In the genomic region with DNA sequence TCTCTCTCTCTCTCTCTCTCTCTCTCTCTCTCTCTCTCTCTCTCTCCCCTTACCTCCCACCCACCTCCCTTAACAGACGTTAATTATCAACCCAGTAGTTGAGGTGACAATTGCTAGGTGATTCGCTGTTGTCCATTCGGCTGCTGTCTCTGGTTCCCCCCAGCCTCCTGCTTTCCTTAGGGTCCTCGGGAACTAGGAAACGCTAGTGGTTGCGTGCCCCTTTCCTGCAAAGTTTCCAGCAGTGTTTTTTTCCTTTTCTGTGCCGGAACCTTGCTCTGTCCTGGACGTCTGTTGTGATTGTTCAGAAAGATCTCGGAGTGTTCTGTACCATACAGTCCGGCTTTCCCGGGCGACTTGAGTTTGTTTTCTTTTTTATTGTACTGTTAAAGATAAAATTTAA, we compare ENCODE assay signal across 14 mouse cellular contexts. TPM values are rescaled to one million over a fixed set of nuclear protein-coding genes. Genes with fewer than 3 reads are reported as not detected.
DNase-seq lines count a peak whose midpoint lies in the region; ATAC-seq lines count a peak whose summit lies in the region.
"Had no signal": no experiment of that assay in that cellular context is flagged by ENCODE, and none has a peak within 500 bp of the region (broad histone marks: within the 10 kb centered on the region; RNA-seq: fewer than 3 reads in every experiment).

No protein-coding gene starts in this region.

- WGBS in intestine, embryonic 14.5 days: under 1% methylated on average over 12 of the region's 12 CpGs
- 3% methylated on average over 12 of the region's 12 CpGs for WGBS in intestine, embryonic 15.5 days
- WGBS in limb, embryonic 15.5 days: 6% methylated on average over 12 of the region's 12 CpGs

- H3K27me3 ChIP-seq in intestine, embryonic 14.5 days (replicated peaks; ENCODE audit: control insufficient read depth, insufficient read depth, low read length): peaks cover 97% of the 10 kb centered on the region
- H3K27me3 ChIP-seq in intestine, embryonic 15.5 days (replicated peaks): peaks cover 83% of the 10 kb centered on the region
- H3K27me3 ChIP-seq in limb, embryonic 15.5 days: peaks cover 82% of the 10 kb centered on the region

- no peak overlapping the region for H3K27ac ChIP-seq in intestine, embryonic 14.5 days (ENCODE audit: low read depth)
- H3K27ac ChIP-seq in intestine, embryonic 15.5 days: no peak overlapping the region
- no peak overlapping the region for H3K27ac ChIP-seq in limb, embryonic 15.5 days

- no peaks in the 10 kb centered on the region for H3K36me3 ChIP-seq in intestine, embryonic 14.5 days (ENCODE audit: control insufficient read depth, insufficient read depth, low read length)
- H3K36me3 ChIP-seq in intestine, embryonic 15.5 days: no peaks in the 10 kb centered on the region
- H3K36me3 ChIP-seq in limb, embryonic 15.5 days: no peaks in the 10 kb centered on the region
- H3K36me3 ChIP-seq: G1E had no signal

- no peak overlapping the region for H3K4me2 ChIP-seq in intestine, embryonic 14.5 days (ENCODE audit: low read length)
- H3K4me2 ChIP-seq in intestine, embryonic 15.5 days (replicated peaks): no peak overlapping the region
- H3K4me2 ChIP-seq in limb, embryonic 15.5 days: peak overlapping the region; percentile 60

- no peak overlapping the region for H3K9ac ChIP-seq in intestine, embryonic 14.5 days (ENCODE audit: low read length)
- H3K9ac ChIP-seq in intestine, embryonic 15.5 days: no peak overlapping the region
- H3K9ac ChIP-seq in limb, embryonic 15.5 days: no peak overlapping the region

- H3K4me1 ChIP-seq in intestine, embryonic 14.5 days (replicated peaks; ENCODE audit: control insufficient read depth, insufficient read depth, low read length): peaks cover 4% of the 10 kb centered on the region; the same call in 1 of the 2 replicates
- peaks cover 20% of the 10 kb centered on the region; the same call in 1 of the 2 replicates for H3K4me1 ChIP-seq in intestine, embryonic 15.5 days (replicated peaks)
- H3K4me1 ChIP-seq in limb, embryonic 15.5 days: peaks cover 36% of the 10 kb centered on the region

- DNase-seq in embryo, embryonic 10.5 days (ENCODE audit: low spot score): peak; percentile 48
- no peak for DNase-seq in embryo, embryonic 10 days (ENCODE audit: low spot score)
- DNase-seq in intestine, embryonic 14.5 days (ENCODE audit: low spot score): peak; percentile 66
- peak; percentile 26 for DNase-seq in ZHBTc4 (ENCODE audit: low read depth, low spot score)
- DNase-seq in left cerebral cortex, adult 9 months (ENCODE audit: low spot score in 2 of 2): no peak
- no peak for DNase-seq in left cerebral cortex, postnatal 36 days (ENCODE audit: low spot score in 2 of 2)
- DNase-seq: kidney, adult 11 months; spleen, adult 18-20 months; thymus, postnatal 4 days had no signal

- no peaks in the 10 kb centered on the region for H3K9me3 ChIP-seq in intestine, embryonic 14.5 days (ENCODE audit: control insufficient read depth, low read length)
- no peaks in the 10 kb centered on the region for H3K9me3 ChIP-seq in intestine, embryonic 15.5 days
- H3K9me3 ChIP-seq in limb, embryonic 15.5 days: no peaks in the 10 kb centered on the region

- intact Hi-C loops in left cerebral cortex, postnatal 36 days (cut with DNase I): loop anchor here (5.0 kb wide), 1 partner anchor 840 kb away; no protein-coding TSS in a partner anchor

- no peak for ATAC-seq in intestine, embryonic 14.5 days (replicated peaks; ENCODE audit: low FRiP score, low TSS enrichment, low read depth)
- no peak for ATAC-seq in intestine, embryonic 15.5 days
- no peak for ATAC-seq in limb, embryonic 15.5 days (ENCODE audit: insufficient number of reproducible peaks, low FRiP score, low TSS enrichment, low read depth)

- H3K4me3 ChIP-seq in intestine, embryonic 14.5 days (ENCODE audit: low read depth, low read length): no peak overlapping the region
- H3K4me3 ChIP-seq in intestine, embryonic 15.5 days (replicated peaks): no peak overlapping the region
- peak overlapping the region; percentile 42 for H3K4me3 ChIP-seq in limb, embryonic 15.5 days

RNA-seq across cellular contexts. Expression of gene Pax9, which starts 6.2 kb away (rescaled TPM):
- not detected in 2 replicates for polyA plus RNA-seq in intestine, embryonic 14.5 days (2014; fragmentation: Nextera tagmentation; extraction: Ambion mirVana)
- polyA plus RNA-seq in intestine, embryonic 15.5 days (2015; fragmentation: Nextera tagmentation; extraction: Ambion mirVana): 0.04 TPM in 1 of 2 replicates, not detected in the other
- polyA plus RNA-seq in limb, embryonic 15.5 days (2015; fragmentation: Nextera tagmentation; extraction: Ambion mirVana): 3.4 and 4.3 TPM in 2 replicates
- not detected for total RNA-seq in left cerebral cortex, postnatal 36 days (2021)
- total RNA-seq: adrenal gland, adult 18-20 months; neutrophil, adult 5-6 weeks had no signal

Comparison
In these comparisons a context has a peak if more than half of its experiments do, and no peak if none do; other contexts are left out.
1. DNase-seq: peak in embryo, embryonic 10.5 days (single experiment), intestine, embryonic 14.5 days (single experiment) and ZHBTc4 (single experiment); none in embryo, embryonic 10 days (single experiment), left cerebral cortex, adult 9 months (0 of 2) and left cerebral cortex, postnatal 36 days (0 of 2).